Mouse (Mus musculus) brain, embryonic 14.5 days (tissue): ENCODE data around the gene Magi3. TPM values are rescaled to one million over a fixed set of nuclear protein-coding genes. Genes with fewer than 3 reads are reported as not detected.
A peak's percentile ranks its signal among the peaks of the same experiment; 100 is the strongest.

Source experiments
- DNase-seq: peaks from one replicate; pipeline ENCODE4 v3.0.0-alpha.2; 2011; ENCODE audit warnings: low read depth
- CTCF ChIP-seq: fragments of 200-500 bp; IDR thresholded peaks from 2 replicates; pipeline ENCODE4 v1.5.1; 2012; ENCODE audit warnings: inconsistent platforms, mild to moderate bottlenecking, moderate library complexity, borderline replicate concordance; ENCODE audit not compliant: insufficient read depth, insufficient read length; ENCODE audit errors: extremely low read depth
- POLR2A ChIP-seq: fragments of 200-500 bp; IDR thresholded peaks from 2 replicates; pipeline ENCODE4 v1.6.1; 2012; ENCODE audit warnings: mild to moderate bottlenecking, inconsistent platforms, borderline replicate concordance; ENCODE audit not compliant: poor library complexity, insufficient read depth, insufficient read length, severe bottlenecking; ENCODE audit errors: extremely low read depth
- polyA plus RNA-seq: library from polyadenylated mRNA; depleted of rRNA; stranded (reverse); fragments of >200 nt; gene quantifications from 2 replicates; pipeline ENCODE4 v1.2.3, GENCODE M21; 2012

The Magi3 gene
- polyA plus RNA-seq, 1 experiment = 13.5 TPM

DNA sequence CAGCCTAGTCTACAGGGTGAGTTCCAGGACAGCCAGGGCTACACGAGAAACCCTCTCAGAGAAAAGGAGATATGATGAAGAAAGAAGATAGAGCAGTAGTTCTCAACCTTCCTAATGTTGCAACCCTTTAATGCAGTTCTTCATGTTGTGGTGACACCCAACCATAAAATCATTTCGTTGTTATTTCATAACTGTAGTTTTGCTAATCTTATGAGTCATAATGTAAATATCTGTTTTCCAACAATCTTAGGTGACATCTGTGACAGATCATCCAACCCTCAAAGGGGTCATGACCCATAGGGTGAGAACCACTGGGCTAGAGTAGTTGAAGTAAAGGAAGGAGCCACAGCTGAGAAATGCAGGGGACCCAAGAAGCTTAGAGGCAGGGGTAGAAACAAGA lies 35.9 kb downstream of the Magi3 start:
- no peak for DNase-seq
- no peak for TF ChIP-seq POLR2A
- TF ChIP-seq CTCF = no peak

DNA sequence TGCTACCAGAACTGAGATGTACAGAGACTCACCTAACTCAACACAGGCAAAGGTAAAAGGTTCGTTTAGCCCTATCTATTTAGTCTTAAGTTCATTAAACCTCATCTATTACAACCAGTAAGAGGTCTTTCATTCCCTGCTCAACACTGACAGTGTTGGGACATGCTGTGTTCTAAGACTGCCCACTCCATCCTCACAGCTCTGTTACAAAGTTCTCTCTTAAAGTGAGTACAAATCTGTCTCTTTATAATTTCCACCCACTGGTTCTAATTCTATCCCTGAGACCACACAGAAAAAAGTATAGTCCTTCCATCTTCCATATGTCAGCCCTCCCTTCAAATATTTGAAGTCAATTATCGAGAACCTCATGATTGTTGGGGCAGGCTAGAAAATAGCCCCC lies 36.5 kb downstream of the Magi3 start:
- no peak for DNase-seq
- no peak for TF ChIP-seq POLR2A
- TF ChIP-seq CTCF = no peak

DNA sequence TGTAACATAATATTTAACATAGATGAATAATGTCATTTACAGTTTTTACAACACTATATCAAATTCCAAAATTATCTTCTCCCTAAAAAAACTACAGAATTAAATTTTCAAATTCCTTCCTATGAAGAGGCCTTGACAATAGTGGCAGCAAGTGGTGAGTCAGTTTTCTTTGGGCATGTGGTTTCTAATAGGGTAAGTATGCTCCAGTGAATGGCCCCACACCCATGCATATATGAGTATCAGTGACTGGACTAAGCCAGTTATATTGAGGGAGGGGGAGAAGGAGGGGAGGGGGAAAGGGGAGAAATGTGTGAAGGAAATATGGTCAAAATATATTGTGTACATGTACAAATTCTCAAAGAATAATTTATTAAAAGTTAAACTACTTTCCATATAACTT lies 37.5 kb downstream of the Magi3 start:
- TF ChIP-seq POLR2A (no peak), CTCF (no peak)
- DNase-seq = no peak

DNA sequence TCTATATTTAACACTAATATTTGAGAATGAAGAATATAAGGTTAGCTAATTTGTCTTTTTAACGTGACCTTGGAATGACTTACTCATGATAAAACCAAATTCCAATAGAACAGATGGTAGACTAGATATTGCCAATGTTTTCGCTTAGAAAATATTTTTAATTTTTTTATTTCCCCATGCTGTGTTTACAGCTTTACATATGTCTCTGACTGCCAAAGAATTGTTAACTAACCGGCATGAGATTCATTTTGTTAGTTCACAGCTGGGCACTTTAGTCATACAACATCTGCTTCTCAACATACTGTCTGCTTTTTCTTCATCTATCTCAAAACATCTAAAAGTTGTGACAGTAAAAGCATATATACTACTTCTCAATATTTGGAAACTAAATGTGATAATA lies 58.8 kb downstream of the Magi3 start:
- TF ChIP-seq CTCF (no peak), POLR2A (no peak)

DNA sequence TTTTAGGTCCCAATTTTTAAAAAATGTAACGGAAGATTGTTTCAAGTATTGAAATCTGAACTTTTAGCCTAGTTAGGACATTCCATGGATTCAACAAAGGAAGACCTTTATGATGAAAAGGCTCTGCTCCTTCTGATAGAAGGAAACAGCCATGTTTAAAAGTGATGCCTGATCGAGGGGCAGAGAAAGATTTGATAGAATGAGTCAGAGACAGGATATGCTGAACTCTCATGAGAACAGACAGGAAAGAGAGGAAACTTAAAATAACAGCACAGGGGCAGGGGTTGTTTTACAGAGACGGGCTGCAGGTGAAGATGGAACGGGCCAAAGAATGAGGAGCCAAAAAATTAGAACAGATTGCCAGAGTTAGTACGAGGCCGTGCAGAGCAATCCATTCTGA lies 59.6 kb downstream of the Magi3 start:
- no peak for DNase-seq
- no peak for TF ChIP-seq POLR2A
- no peak for TF ChIP-seq CTCF

More for the DNA sequence above, 58.8 kb downstream of the Magi3 start:
- peak; percentile 6 for DNase-seq

DNA sequence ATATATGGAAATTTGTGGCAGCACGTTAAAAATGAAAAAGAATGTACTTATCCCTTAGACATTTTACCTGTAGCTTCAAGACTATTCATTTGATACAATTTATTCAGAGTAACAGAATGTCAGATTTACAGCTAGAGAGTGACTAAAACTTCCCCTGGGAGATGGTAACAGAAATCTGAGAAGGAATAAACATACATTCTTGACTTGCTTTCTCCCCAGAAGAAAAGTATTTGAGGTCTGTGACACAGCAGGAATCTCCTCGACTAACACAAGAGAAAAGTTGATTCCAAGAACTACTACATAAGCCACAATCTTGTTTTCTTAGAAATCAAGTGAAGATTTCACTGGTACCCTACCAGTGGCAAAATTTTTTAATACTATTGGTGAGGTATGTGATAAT lies 70.0 kb downstream of the Magi3 start:
- TF ChIP-seq POLR2A (no peak), CTCF (no peak)

DNA sequence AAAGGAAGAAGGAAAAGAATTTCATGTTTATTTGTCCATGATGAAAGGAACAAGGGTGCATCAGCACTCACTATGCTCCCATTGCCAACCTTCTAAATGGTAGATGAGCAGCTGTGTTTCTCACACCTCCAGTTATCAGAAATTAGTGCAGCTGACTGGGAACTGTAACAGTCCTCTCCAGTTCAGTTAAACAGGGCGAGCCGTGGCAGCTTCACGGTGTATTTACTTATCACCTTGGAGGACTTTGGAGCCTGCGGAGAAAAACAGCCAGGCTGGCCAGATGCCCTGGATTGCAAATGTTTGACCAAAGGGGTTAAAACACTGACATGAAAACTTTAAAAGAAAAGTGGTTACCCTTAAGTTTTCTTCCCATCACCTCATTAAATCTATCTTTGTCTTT lies 77.8 kb downstream of the Magi3 start:
- peak; percentile 38 for DNase-seq
- no peak for TF ChIP-seq POLR2A
- TF ChIP-seq CTCF = no peak

More for the DNA sequence above, 70.0 kb downstream of the Magi3 start:
- DNase-seq = no peak

DNA sequence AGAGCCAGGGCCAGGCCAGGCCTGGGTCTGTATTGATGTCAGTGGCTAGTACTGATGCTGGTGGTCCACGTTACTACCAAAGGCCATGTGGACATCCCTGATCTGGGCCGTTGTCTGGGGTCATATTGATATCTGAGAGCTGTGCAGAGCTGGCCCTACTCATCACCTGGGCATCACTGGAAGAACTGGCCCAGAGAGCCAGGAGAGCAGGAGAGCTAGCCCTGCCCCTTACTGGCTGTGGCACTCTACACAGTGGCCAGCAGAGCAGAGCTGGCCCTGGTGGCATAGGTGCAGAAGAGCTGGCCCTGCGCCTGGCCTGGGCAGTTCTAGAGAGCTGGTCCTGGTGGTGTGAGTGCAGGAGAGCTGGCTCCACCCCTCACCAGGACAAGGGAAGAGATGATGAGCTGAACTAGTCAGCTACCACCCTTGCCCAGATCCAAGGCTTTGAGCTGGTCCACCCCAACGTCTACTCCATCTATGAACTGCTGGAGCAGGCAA lies 81.2 kb downstream of the Magi3 start:
- DNase-seq = no peak
- TF ChIP-seq CTCF (no peak), POLR2A (no peak)

DNA sequence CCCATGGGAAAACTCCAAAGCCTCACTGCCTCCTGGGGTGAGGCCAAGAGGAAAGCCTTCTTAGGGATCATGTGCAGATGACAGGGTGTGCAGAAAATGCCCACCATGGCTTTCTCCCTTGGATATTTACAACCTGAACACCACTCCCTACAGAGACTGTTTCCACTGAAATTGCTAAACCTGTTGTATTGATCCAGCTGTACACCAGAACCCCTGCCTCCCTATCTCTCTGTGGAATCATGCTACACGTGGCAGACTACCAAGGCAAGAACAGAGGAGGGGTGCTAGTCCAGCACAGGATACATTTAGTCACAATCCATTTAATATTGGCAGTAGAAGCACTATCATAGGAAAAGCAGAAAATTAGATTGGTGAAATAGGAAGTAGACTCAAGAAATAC lies 94.5 kb downstream of the Magi3 start:
- no peak for DNase-seq
- TF ChIP-seq CTCF (no peak), POLR2A (no peak)

DNA sequence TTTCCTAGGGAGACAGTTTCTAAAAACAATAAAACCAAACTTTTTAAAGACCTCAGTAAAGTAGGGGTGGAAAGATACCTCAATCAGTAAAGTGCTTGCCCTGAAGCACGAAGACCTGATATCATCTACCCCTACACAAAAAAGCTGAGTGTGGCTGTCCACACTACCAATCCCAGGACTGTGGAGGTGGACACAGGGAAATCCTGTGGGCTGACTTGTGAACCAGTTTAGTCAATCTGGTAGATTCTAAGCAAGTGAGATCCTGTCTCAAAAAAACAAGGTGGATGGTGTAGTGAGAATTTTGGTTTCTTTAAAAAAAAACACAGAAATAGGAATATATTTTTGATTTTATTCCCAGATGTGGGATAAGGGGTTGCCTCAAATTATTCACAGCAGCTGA lies 96.3 kb downstream of the Magi3 start:
- no peak for TF ChIP-seq CTCF
- no peak for TF ChIP-seq POLR2A

DNA sequence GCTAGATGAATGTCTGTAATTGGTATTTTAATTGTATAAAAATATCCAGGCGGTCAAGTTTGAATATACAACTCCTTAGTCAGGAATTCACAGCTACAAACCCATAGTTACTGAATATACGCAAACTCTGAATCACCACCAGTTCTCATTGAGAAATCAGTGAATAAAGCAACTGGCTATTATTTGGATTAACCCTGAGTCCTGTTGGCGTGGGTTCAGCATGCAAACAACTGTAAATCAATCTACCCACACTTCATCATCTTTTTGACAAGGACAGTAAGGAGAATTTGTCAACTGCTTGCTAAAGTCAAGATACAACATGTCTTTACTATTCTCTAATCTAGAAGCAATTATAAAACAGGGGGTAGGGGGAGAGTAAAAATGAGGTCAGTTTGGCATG lies 110.7 kb downstream of the Magi3 start:
- no peak for DNase-seq
- TF ChIP-seq CTCF (no peak), POLR2A (no peak)

More for the DNA sequence above, 96.3 kb downstream of the Magi3 start:
- no peak for DNase-seq

DNA sequence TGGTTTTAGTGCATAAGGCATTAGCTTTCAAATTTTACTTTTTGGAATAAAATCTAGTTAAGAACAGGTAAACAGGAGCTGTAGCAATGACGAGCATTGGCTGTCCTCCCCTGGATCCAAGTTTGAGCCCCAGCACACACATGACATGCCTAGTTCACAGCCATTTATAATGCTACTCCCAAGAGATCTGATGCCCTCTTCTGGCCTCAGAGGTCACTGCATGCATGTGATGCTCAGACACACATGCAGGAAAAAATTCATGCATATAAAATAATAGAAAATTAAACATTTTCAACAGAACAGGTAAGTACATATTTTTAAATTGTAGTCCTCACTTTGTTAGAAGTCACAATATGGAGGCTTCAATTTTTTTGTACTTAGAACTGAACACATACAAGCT lies 115.2 kb downstream of the Magi3 start:
- DNase-seq = peak; percentile 58
- no peak for TF ChIP-seq POLR2A
- peak; percentile 59; the same call in 1 of the 2 replicates for TF ChIP-seq CTCF

DNA sequence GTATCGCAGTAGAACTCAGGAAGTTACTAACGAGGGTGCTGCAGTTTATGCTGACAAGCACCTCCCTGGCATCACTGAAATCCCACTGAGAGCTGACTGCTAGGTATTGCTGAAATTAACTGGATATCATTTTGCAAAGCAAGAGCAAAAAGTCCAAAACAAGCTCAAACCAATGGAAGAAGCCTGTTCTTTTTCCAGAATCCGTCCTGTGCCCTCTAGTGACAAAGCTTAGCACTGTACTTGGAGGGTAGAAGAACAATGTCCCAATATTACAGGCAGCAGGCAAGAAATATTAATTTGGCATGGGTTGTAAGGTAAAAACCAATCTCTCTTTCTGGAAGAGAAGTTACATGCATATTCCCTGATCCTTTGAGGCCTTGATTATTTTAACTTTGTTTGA lies 118.5 kb downstream of the Magi3 start:
- TF ChIP-seq POLR2A (no peak), CTCF (peak; percentile 30; the same call in 1 of the 2 replicates)
- peak; percentile 8 for DNase-seq

DNA sequence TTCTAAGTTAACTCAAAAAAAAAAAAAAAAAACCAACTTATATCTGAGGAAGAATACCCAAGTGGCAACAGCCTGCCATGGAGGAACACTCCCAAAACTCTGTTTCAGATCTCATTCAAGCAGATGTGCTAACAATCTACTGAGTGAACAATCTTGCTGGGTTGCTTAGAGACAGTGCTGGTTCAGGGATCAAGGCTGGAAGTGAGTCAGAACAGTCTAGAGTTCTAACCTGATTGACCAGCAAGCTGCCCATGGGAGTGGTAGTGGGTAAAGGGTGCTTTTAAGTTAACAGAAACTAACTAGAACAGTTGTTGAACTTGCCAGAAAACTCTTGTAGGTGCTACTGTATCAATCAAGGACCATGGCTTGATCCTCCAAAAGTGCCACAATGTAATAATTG lies 118.9 kb downstream of the Magi3 start:
- no peak for DNase-seq
- TF ChIP-seq CTCF = no peak
- no peak for TF ChIP-seq POLR2A

DNA sequence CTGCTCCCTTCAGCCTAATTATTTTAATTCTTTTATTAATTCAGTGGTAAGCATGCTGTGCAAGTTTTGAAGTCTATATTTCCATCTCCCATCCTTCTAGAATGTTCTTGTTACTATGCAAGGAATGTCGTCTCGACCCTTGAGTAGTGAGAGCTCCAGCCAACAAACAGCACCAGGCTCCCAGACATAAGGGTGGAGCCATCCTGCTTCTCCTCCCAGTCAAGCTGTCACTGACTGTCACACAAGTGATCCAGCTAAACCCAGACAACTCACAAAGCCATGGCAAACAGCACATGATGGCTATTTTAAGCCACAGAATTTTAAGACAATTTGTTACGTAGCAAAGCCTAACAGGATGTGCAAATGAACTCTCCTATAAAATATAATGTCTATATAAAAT lies 124.2 kb downstream of the Magi3 start:
- no peak for TF ChIP-seq CTCF
- TF ChIP-seq POLR2A = no peak
- DNase-seq = peak; percentile 49

DNA sequence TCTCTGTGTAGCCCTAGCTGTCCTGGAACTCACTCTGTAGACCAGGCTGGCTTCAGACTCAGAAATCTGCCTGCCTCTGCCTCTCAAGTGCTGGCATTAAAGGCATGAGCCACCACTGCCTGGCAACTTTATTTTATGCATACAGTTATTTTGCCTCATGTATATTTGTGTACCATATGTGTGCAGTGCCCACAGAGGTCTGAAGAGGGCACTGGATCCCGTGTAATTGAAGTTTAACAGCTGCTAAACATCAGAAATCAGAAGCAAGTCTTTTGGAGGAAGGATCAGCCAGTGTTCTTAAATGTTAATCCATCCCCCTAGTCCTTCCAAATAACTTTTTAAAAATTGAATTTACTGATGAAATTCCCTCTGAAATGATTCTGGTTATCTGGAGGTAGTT lies 125.5 kb downstream of the Magi3 start:
- DNase-seq = no peak
- no peak for TF ChIP-seq POLR2A
- TF ChIP-seq CTCF = peak; percentile 3; the same call in 1 of the 2 replicates

DNA sequence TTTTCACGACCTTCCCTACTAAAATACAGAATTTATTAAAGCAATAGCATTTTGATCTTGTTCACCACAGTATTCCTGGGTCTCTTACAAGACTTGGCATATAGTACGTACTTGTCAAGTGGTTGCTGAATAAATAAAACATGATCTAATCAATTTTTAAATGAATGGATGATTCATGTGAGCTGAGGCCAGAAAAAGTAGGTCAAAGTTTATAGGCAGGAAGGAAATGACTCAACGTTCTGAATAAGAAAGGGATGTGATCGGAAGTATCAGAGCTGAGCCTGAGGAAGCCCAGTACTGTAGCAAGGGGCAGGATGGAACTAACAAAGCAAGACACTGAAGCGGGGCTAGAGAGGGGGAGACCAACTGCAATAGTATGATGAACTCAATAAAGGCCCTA lies 127.4 kb downstream of the Magi3 start:
- TF ChIP-seq POLR2A (no peak), CTCF (no peak)
- no peak for DNase-seq
